28 mouse cellular contexts compared by ENCODE assay signal in genomic region chr3:95407728-95408127, GRCm38 (mm10). TPM values are rescaled to one million over a fixed set of nuclear protein-coding genes. Genes with fewer than 3 reads are reported as not detected.
DNase-seq lines count a peak whose midpoint lies in the region; ATAC-seq and TF ChIP-seq lines count a peak whose summit lies in the region.
"Had no signal": no experiment of that assay in that cellular context is flagged by ENCODE, and none has a peak within 500 bp of the region (broad histone marks: within the 10 kb centered on the region; RNA-seq: fewer than 3 reads in every experiment).

No protein-coding gene starts in this region.

- no peaks in the 10 kb centered on the region for H3K36me3 ChIP-seq in C2C12 (ENCODE audit: control insufficient read depth, insufficient read depth)
- H3K36me3 ChIP-seq: embryonic facial prominence, embryonic 15.5 days; heart, embryonic 10.5 days; hindbrain, embryonic 13.5 days; intestine, embryonic 15.5 days had no signal

- no peak overlapping the region for H3ac ChIP-seq in C2C12 (ENCODE audit: control insufficient read depth, insufficient read length, low read depth)

- H3K79me2 ChIP-seq in C2C12 (ENCODE audit: control insufficient read depth, insufficient read depth) = no peaks in the 10 kb centered on the region

- peak; percentile 30 for ATAC-seq in granulocyte monocyte progenitor cell, adult 5-6 weeks (replicated peaks; ENCODE audit: poor library complexity, severe bottlenecking)
- ATAC-seq: activated CD4-positive, CD25-positive, alpha-beta regulatory T cell, adult 4 months; forebrain, embryonic 13.5 days; forebrain, postnatal 0 days; intestine, embryonic 15.5 days had no signal

- DNase-seq in adipocyte (ENCODE audit: low spot score) = peak; percentile 50
- DNase-seq in gastrocnemius, postnatal 25 days = no peak
- DNase-seq in cerebellum, adult 18-20 months = no peak
- DNase-seq in spleen, postnatal 36 days (ENCODE audit: low spot score in 2 of 2) = no peak
- no peak for DNase-seq in lung, postnatal 10 days
- DNase-seq: adrenal gland, adult 2 months; adrenal gland, postnatal 25 days; cerebellum, adult 8-10 months; cerebellum, postnatal 14 days; embryo, embryonic 11 days; forebrain, postnatal 0 days; gastrocnemius, adult 2 months; gastrocnemius, postnatal 36 days; heart, postnatal 10 days; heart, postnatal 4 days; kidney, adult 18-20 months had no signal

- H3K4me3 ChIP-seq in C2C12 (ENCODE audit: insufficient read depth, poor library complexity, severe bottlenecking) = no peak overlapping the region
- H3K4me3 ChIP-seq: embryonic facial prominence, embryonic 15.5 days; forebrain, embryonic 13.5 days; gastrocnemius, adult 2 months; heart, embryonic 10.5 days; hindbrain, embryonic 13.5 days; intestine, embryonic 15.5 days had no signal

- no peaks in the 10 kb centered on the region for H3K27me3 ChIP-seq in C2C12 (ENCODE audit: control insufficient read depth, insufficient read depth, insufficient read length)
- H3K27me3 ChIP-seq: embryonic facial prominence, embryonic 15.5 days; forebrain, embryonic 13.5 days; hindbrain, embryonic 13.5 days; intestine, embryonic 15.5 days had no signal

- H3K79me3 ChIP-seq in C2C12 (ENCODE audit: low read depth) = no peaks in the 10 kb centered on the region

- TF ChIP-seq CTCF in C2C12 (IDR thresholded peaks at IDR 0.05; ENCODE audit: control insufficient read depth, insufficient read depth, insufficient read length) = no peak

TF ChIP-seq in C2C12, 6 proteins besides CTCF, POLR2A, EP300 and RAD21:
- TF ChIP-seq FOSL1 (IDR thresholded peaks at IDR 0.05; ENCODE audit: insufficient read depth, low read length, poor library complexity, severe bottlenecking) (no peak), CEBPB (IDR thresholded peaks at IDR 0.05; ENCODE audit: low read depth) (peak; percentile 88)

RNA-seq across cellular contexts. Expression of gene 4930558C23Rik, which starts 5.1 kb away (rescaled TPM):
- polyA plus RNA-seq in C2C12 (2012; fragmentation: generic; extraction: Trizol) = not detected
- not detected in 2 replicates for total RNA-seq in granulocyte monocyte progenitor cell, adult 5-6 weeks (2014; fragmentation: Nextera tagmentation)
- not detected in 2 replicates for total RNA-seq in granulocyte monocyte progenitor cell, adult 5-6 weeks (2017)
- not detected for total RNA-seq in gastrocnemius, postnatal 25 days (2021)
- total RNA-seq: adrenal gland, adult 2 months; adrenal gland, postnatal 25 days; common myeloid progenitor, adult 5-6 weeks; forebrain, postnatal 0 days; gastrocnemius, adult 2 months; gastrocnemius, postnatal 36 days; heart, adult 18-20 months; heart, postnatal 10 days; heart, postnatal 4 days had no signal
- polyA plus RNA-seq: activated CD4-positive, CD25-positive, alpha-beta regulatory T cell, adult 4 months; adrenal gland, adult 2 months; embryonic facial prominence, embryonic 11.5 days; forebrain, embryonic 13.5 days; forebrain, postnatal 0 days; heart, embryonic 10.5 days; heart, embryonic 14.5 days; hindbrain, embryonic 13.5 days; intestine, embryonic 15.5 days had no signal

RNA-seq across cellular contexts. Expression of gene Arnt, which starts 26.5 kb away (rescaled TPM):
- polyA plus RNA-seq in C2C12 (2012; fragmentation: generic; extraction: Trizol) = 13.6 TPM
- 31.4 and 34.3 TPM in 2 replicates for total RNA-seq in granulocyte monocyte progenitor cell, adult 5-6 weeks (2014; fragmentation: Nextera tagmentation)
- 14.7 and 17.1 TPM in 2 replicates for total RNA-seq in granulocyte monocyte progenitor cell, adult 5-6 weeks (2017)
- total RNA-seq in gastrocnemius, postnatal 25 days (2021) = 10 to 100 TPM; 33.8 to 39.3 TPM

RNA-seq across cellular contexts. Expression of gene Setdb1, which starts 50.7 kb away (rescaled TPM):
- 15.6 TPM for polyA plus RNA-seq in C2C12 (2012; fragmentation: generic; extraction: Trizol)
- total RNA-seq in granulocyte monocyte progenitor cell, adult 5-6 weeks (2014; fragmentation: Nextera tagmentation) = 40.6 and 43.4 TPM in 2 replicates
- 28.9 and 32.8 TPM in 2 replicates for total RNA-seq in granulocyte monocyte progenitor cell, adult 5-6 weeks (2017)
- 10 to 100 TPM; 10.2 to 11.8 TPM for total RNA-seq in gastrocnemius, postnatal 25 days (2021)
